9 mouse cellular contexts compared by ENCODE assay signal in genomic region chr4:149075871-149076575, GRCm38 (mm10). TPM values are rescaled to one million over a fixed set of nuclear protein-coding genes. Genes with fewer than 3 reads are reported as not detected.
DNase-seq lines count a peak whose midpoint lies in the region; ATAC-seq and TF ChIP-seq lines count a peak whose summit lies in the region.
"Had no signal": no experiment of that assay in that cellular context is flagged by ENCODE, and none has a peak within 500 bp of the region (broad histone marks: within the 10 kb centered on the region; RNA-seq: fewer than 3 reads in every experiment).

No protein-coding gene starts in this region.

- peaks cover 5% of the 10 kb centered on the region for H3K4me1 ChIP-seq in ES-Bruce4 (ENCODE audit: control insufficient read depth, insufficient read depth, low read length)
- H3K4me1 ChIP-seq in lung, embryonic 14.5 days (ENCODE audit: insufficient read depth), result 0 out of 2 replicates have a peak, but pooled peaks cover 2% of the 10 kb centered on the region

- H3K27ac ChIP-seq in ES-Bruce4 (ENCODE audit: insufficient read depth, low read length), result no peak overlapping the region
- H3K27ac ChIP-seq in lung, embryonic 14.5 days (ENCODE audit: low read depth), result 0 out of 2 replicates have a peak overlapping the region, but pooled peaks have one; percentile 3
- H3K27ac ChIP-seq: embryonic facial prominence, embryonic 13.5 days had no signal

- peak; percentile 50 for TF ChIP-seq CTCF in ES-Bruce4 (IDR thresholded peaks at IDR 0.05; ENCODE audit: low read depth, low read length)
- TF ChIP-seq CTCF in lung, embryonic 14.5 days (IDR thresholded peaks at IDR 0.05; ENCODE audit: low read depth), result peak; percentile 55

- H3K9me3 ChIP-seq in ES-Bruce4 (replicated peaks; ENCODE audit: control insufficient read depth, insufficient read depth, low read length, poor library complexity, severe bottlenecking), result no peaks in the 10 kb centered on the region
- H3K9me3 ChIP-seq in lung, embryonic 14.5 days (ENCODE audit: low read depth, low read length), result no peaks in the 10 kb centered on the region
- H3K9me3 ChIP-seq: embryonic facial prominence, embryonic 13.5 days had no signal

- H3K4me2 ChIP-seq in lung, embryonic 14.5 days, result no peak overlapping the region
- H3K4me2 ChIP-seq: embryonic facial prominence, embryonic 13.5 days had no signal

- H3K9ac ChIP-seq in ES-Bruce4 (ENCODE audit: low read depth, poor library complexity, severe bottlenecking), result no peak overlapping the region
- H3K9ac ChIP-seq in lung, embryonic 14.5 days, result no peak overlapping the region
- H3K9ac ChIP-seq: embryonic facial prominence, embryonic 13.5 days had no signal

- H3K27me3 ChIP-seq in ES-Bruce4 (ENCODE audit: control insufficient read depth, insufficient read depth, low read length, poor library complexity, severe bottlenecking), result no peaks in the 10 kb centered on the region
- no peaks in the 10 kb centered on the region for H3K27me3 ChIP-seq in lung, embryonic 14.5 days (ENCODE audit: insufficient read depth, low read length)
- H3K27me3 ChIP-seq: embryonic facial prominence, embryonic 13.5 days had no signal

- DNase-seq in cerebellum, adult 11-12 months, result peak; percentile 46
- peak; percentile 77 for DNase-seq in forelimb bud, embryonic 11.5 days (ENCODE audit: low read depth, low spot score)
- peak; percentile 39 to 71 for DNase-seq in layer of hippocampus, adult 8-10 months (ENCODE audit: low spot score in 2 of 2)
- DNase-seq in lung, embryonic 14.5 days, result peak; percentile 88
- peak; percentile 37 for DNase-seq in ovary, adult 18-20 months (ENCODE audit: low spot score)
- DNase-seq in thymus, adult 18-20 months, result peak; percentile 40 to 49

- no peak overlapping the region for H3K4me3 ChIP-seq in ES-Bruce4 (ENCODE audit: low read depth, low read length)
- H3K4me3 ChIP-seq in lung, embryonic 14.5 days (ENCODE audit: low read depth, low read length), result no peak overlapping the region
- H3K4me3 ChIP-seq: embryonic facial prominence, embryonic 13.5 days had no signal

- 19% methylated on average over 10 of the region's 10 CpGs for WGBS in lung, embryonic 14.5 days

- ATAC-seq in hematopoietic stem cell, adult 5-6 weeks (replicated peaks in 1 of 2; ENCODE audit: insufficient read depth in 1 of 2, low FRiP score in 2 of 2, low TSS enrichment in 1 of 2, low read depth in 1 of 2, poor library complexity in 2 of 2, severe bottlenecking in 2 of 2), result peak; percentile 91 to 94
- ATAC-seq in lung, embryonic 14.5 days (ENCODE audit: insufficient read depth), result peak; percentile 53

- TF ChIP-seq POLR2A in ES-Bruce4 (IDR thresholded peaks at IDR 0.05; ENCODE audit: insufficient read depth, low read length), result no peak

- no peaks in the 10 kb centered on the region for H3K36me3 ChIP-seq in ES-Bruce4 (ENCODE audit: control insufficient read depth, insufficient read depth, low read length, poor library complexity, severe bottlenecking)
- peaks cover 22% of the 10 kb centered on the region for H3K36me3 ChIP-seq in lung, embryonic 14.5 days (ENCODE audit: insufficient read depth)

- no peak for TF ChIP-seq EP300 in ES-Bruce4 (IDR thresholded peaks at IDR 0.05; ENCODE audit: insufficient read depth, low read depth, low read length)

RNA-seq across cellular contexts. Expression of gene Pex14, which starts 23.7 kb away (rescaled TPM):
- polyA plus RNA-seq in ES-Bruce4 (2011; ENCODE audit: insufficient read depth, insufficient read length, low read depth, missing spikeins), result 31.2 and 32.4 TPM in 2 replicates
- total RNA-seq in hematopoietic stem cell, adult 5-6 weeks (2017), result 11.8 and 17.9 TPM in 2 replicates
- total RNA-seq in layer of hippocampus, adult 8-10 months (2022), result 10 to 100 TPM; 44.2 to 48.7 (median 46.2) TPM
- polyA plus RNA-seq in lung, embryonic 14.5 days (2014; fragmentation: Nextera tagmentation; extraction: Ambion mirVana), result 39.6 and 43.7 TPM in 2 replicates

RNA-seq across cellular contexts. Expression of gene Dffa, which starts 27.9 kb away (rescaled TPM):
- polyA plus RNA-seq in ES-Bruce4 (2011; ENCODE audit: insufficient read depth, insufficient read length, low read depth, missing spikeins), result 15.5 and 15.8 TPM in 2 replicates
- 15.3 and 16.5 TPM in 2 replicates for total RNA-seq in hematopoietic stem cell, adult 5-6 weeks (2017)
- 10 to 100 TPM; 52.4 to 57.7 (median 54.2) TPM for total RNA-seq in layer of hippocampus, adult 8-10 months (2022)
- polyA plus RNA-seq in lung, embryonic 14.5 days (2014; fragmentation: Nextera tagmentation; extraction: Ambion mirVana), result 26.3 and 29.7 TPM in 2 replicates

RNA-seq across cellular contexts. Expression of gene Cort, which starts 50.5 kb away (rescaled TPM):
- polyA plus RNA-seq in ES-Bruce4 (2011; ENCODE audit: insufficient read depth, insufficient read length, low read depth, missing spikeins), result 0.91 and 1.4 TPM in 2 replicates
- total RNA-seq in hematopoietic stem cell, adult 5-6 weeks (2017), result not detected in 2 replicates
- 10 to 100 TPM in 2 of 4 experiments, 1 to 10 TPM in 2; 8.6 to 11.8 (median 10.3) TPM for total RNA-seq in layer of hippocampus, adult 8-10 months (2022)
- not detected in 2 replicates for polyA plus RNA-seq in lung, embryonic 14.5 days (2014; fragmentation: Nextera tagmentation; extraction: Ambion mirVana)

Comparison
In these comparisons a context has a peak if more than half of its experiments do, and no peak if none do; other contexts are left out.
1. DNase-seq: peak in every context shown above with its lines; median percentile 88 in lung, embryonic 14.5 days; 77 in forelimb bud, embryonic 11.5 days; 55 in layer of hippocampus, adult 8-10 months; 46 in cerebellum, adult 11-12 months; 44 in thymus, adult 18-20 months; 37 in ovary, adult 18-20 months.